Mouse (Mus musculus) forebrain, postnatal 0 days (tissue): ENCODE measurements around the gene Aspscr1. TPM values are rescaled to one million over a fixed set of nuclear protein-coding genes. Genes with fewer than 3 reads are reported as not detected.

ENCODE experiments used
- ATAC-seq: fragments of 200-750 bp; cut with Nextera tagmentation; 2 replicates; pipeline ENCODE4 v1.8.0; 2017; ENCODE audit warnings: mild to moderate bottlenecking, moderate library complexity
- DNase-seq: peaks from one replicate; pipeline ENCODE4 v3.0.0-alpha.2; 2015
- H3K27ac ChIP-seq: fragments of 300-500 bp; sonication (generic); 2 replicates; pipeline ENCODE4 v1.5.1; 2014; ENCODE audit warnings: low read depth, mild to moderate bottlenecking, antibody characterized with exemption, low read length, moderate library complexity, mixed read lengths
- H3K27me3 ChIP-seq: fragments of 300-500 bp; sonication (generic); 2 replicates; pipeline ENCODE4 v1.6.1; 2014; ENCODE audit warnings: mild to moderate bottlenecking, low read length, mixed read lengths; ENCODE audit not compliant: insufficient read depth
- H3K36me3 ChIP-seq: fragments of 300-500 bp; sonication (generic); 2 replicates; pipeline ENCODE4 v1.6.1; 2014; ENCODE audit warnings: mild to moderate bottlenecking, moderate library complexity; ENCODE audit not compliant: insufficient read depth
- H3K4me1 ChIP-seq: fragments of 300-500 bp; sonication (generic); 2 replicates; pipeline ENCODE4 v1.6.1; 2014; ENCODE audit warnings: antibody characterized with exemption; ENCODE audit not compliant: insufficient read depth
- H3K4me2 ChIP-seq: fragments of 300-500 bp; sonication (generic); 2 replicates; pipeline ENCODE4 v1.6.1; 2014; ENCODE audit warnings: low read depth, mild to moderate bottlenecking, moderate library complexity
- H3K4me3 ChIP-seq: fragments of 300-500 bp; sonication (generic); 2 replicates; pipeline ENCODE4 v1.5.1; 2014; ENCODE audit warnings: low read depth, low read length, mixed read lengths
- H3K9ac ChIP-seq: fragments of 300-500 bp; sonication (generic); 2 replicates; pipeline ENCODE4 v1.6.1; 2014; ENCODE audit warnings: mild to moderate bottlenecking
- H3K9me3 ChIP-seq: fragments of 300-500 bp; sonication (generic); 2 replicates; pipeline ENCODE4 v1.6.1; 2016; ENCODE audit warnings: low read length
- CTCF ChIP-seq: sonication (generic); IDR thresholded peaks from 2 replicates; pipeline ENCODE4 v1.5.1; 2016; ENCODE audit warnings: antibody characterized with exemption, control low read depth, low read depth
- WGBS: fragments of 180-500 bp; shearing (Covaris S2); extraction: QIAGEN DNeasy Blood & Tissue Kit; methylation state at CpG from one replicate; pipeline ENCODE4 v1.1.7; 2014; 5-methylcytosine and 5-hydroxymethylcytosine counted together
- polyA plus RNA-seq: library from polyadenylated mRNA; unstranded; fragments of >200 nt; fragmentation: Nextera tagmentation; extraction: Ambion mirVana; gene quantifications from 2 replicates; pipeline ENCODE4 v1.2.1, GENCODE M21; 2015
- total RNA-seq: library from RNA; depleted of rRNA; stranded (reverse); fragments of >200 nt; gene quantifications from 2 replicates; pipeline ENCODE4 v1.2.3, GENCODE M21; 2014

Gene Aspscr1
- total and polyA plus RNA-seq, 2 experiments from 2014 or later: 102 to 137 TPM

- Histone ChIP-seq H3K9me3 (no peaks in the 10 kb centered on the region), H3K9ac (peak overlapping the region; percentile 85), H3K4me3 (peak overlapping the region; percentile 97), H3K36me3 (peaks cover 19% of the 10 kb centered on the region), H3K4me2 (peak overlapping the region; percentile 90), H3K27ac (no peak overlapping the region), H3K4me1 (peaks cover 6% of the 10 kb centered on the region; the same call in 1 of the 2 replicates), H3K27me3 (no peaks in the 10 kb centered on the region)
- DNase-seq (no peak), ATAC-seq (no peak)
- 63% methylated on average over 4 of the region's 4 CpGs for WGBS
- TF ChIP-seq CTCF: no peak
Observed at GRCm38 (mm10) chr11:120631726-120632448, 40.9 kb upstream of the Aspscr1 start.

GRCm38 (mm10) chr11:120632559-120633519 is 39.9 kb upstream of the Aspscr1 start:
- Histone ChIP-seq H3K4me1 (peaks cover 6% of the 10 kb centered on the region; the same call in 1 of the 2 replicates), H3K36me3 (peaks cover 11% of the 10 kb centered on the region), H3K9ac (peak overlapping the region; percentile 85), H3K27me3 (no peaks in the 10 kb centered on the region), H3K9me3 (no peaks in the 10 kb centered on the region), H3K4me2 (peak overlapping the region; percentile 90), H3K27ac (peak overlapping the region; percentile 83), H3K4me3 (peak overlapping the region; percentile 97)
- DNase-seq (peak; percentile 63), ATAC-seq (peak; percentile 78)
- under 1% methylated on average over 102 of the region's 116 CpGs for whole genome bisulfite sequencing
- no peak for TF ChIP-seq CTCF

- Histone ChIP-seq H3K9ac (peak within 1 kb of the TSS; percentile 85), H3K9me3 (no peaks in the 10 kb centered on the region), H3K27ac (peak within 1 kb of the TSS; percentile 83), H3K36me3 (peaks cover 10% of the 10 kb centered on the region), H3K4me3 (peak within 1 kb of the TSS; percentile 97), H3K27me3 (no peaks in the 10 kb centered on the region), H3K4me1 (peaks cover 6% of the 10 kb centered on the region; the same call in 1 of the 2 replicates), H3K4me2 (peak within 1 kb of the TSS; percentile 90)
- no peak for TF ChIP-seq CTCF
- WGBS: 12% methylated on average over 58 of the region's 58 CpGs
- DNase-seq (peak; percentile 98), ATAC-seq (peak; percentile 96)
Observed at GRCm38 (mm10) chr11:120633520-120634343, 39.0 kb upstream of the Aspscr1 start, which contains the start of gene Mafg. Gene Mafg, minus strand, starts transcription at chr11:120633600.

- H3K4me3 ChIP-seq: no peak overlapping the region
- H3K27me3 ChIP-seq: no peaks in the 10 kb centered on the region
- no peaks in the 10 kb centered on the region for H3K9me3 ChIP-seq
- ATAC-seq (no peak), DNase-seq (no peak)
- peaks cover 6% of the 10 kb centered on the region; the same call in 1 of the 2 replicates for H3K4me1 ChIP-seq
- H3K4me2 ChIP-seq: no peak overlapping the region
- no peaks in the 10 kb centered on the region for H3K36me3 ChIP-seq
- H3K27ac ChIP-seq: no peak overlapping the region
- WGBS: 78% methylated on average over 5 of the region's 5 CpGs
- H3K9ac ChIP-seq: no peak overlapping the region
- TF ChIP-seq CTCF: no peak
Observed at GRCm38 (mm10) chr11:120634810-120635209, 38.0 kb upstream of the Aspscr1 start.

- Histone ChIP-seq H3K9ac (no peak overlapping the region), H3K36me3 (no peaks in the 10 kb centered on the region), H3K4me3 (no peak overlapping the region), H3K27me3 (no peaks in the 10 kb centered on the region), H3K4me1 (peaks cover 12% of the 10 kb centered on the region; the same call in 1 of the 2 replicates), H3K9me3 (no peaks in the 10 kb centered on the region), H3K27ac (no peak overlapping the region), H3K4me2 (no peak overlapping the region)
- 66% methylated on average over 9 of the region's 9 CpGs for WGBS
- DNase-seq (no peak), ATAC-seq (no peak)
- no peak for TF ChIP-seq CTCF
Observed at GRCm38 (mm10) chr11:120641255-120641654, 31.5 kb upstream of the Aspscr1 start.

- Histone ChIP-seq H3K36me3 (no peaks in the 10 kb centered on the region), H3K27me3 (no peaks in the 10 kb centered on the region), H3K4me2 (no peak overlapping the region), H3K27ac (no peak overlapping the region), H3K9me3 (no peaks in the 10 kb centered on the region), H3K4me3 (no peak overlapping the region), H3K9ac (no peak overlapping the region), H3K4me1 (peaks cover 12% of the 10 kb centered on the region; the same call in 1 of the 2 replicates)
- ATAC-seq (no peak), DNase-seq (no peak)
- 91% methylated on average over 8 of the region's 8 CpGs for WGBS
- no peak for TF ChIP-seq CTCF
Observed at GRCm38 (mm10) chr11:120641869-120642268, 30.9 kb upstream of the Aspscr1 start.
